Mouse (Mus musculus) mouse embryonic stem cell (cell line): ENCODE results near the gene Phf19.

Source experiments
- in situ Hi-C, 2 experiments: fragments of 300-500 bp; cut with MboI; formaldehyde crosslinking; loops; 1 replicate in 1 of 2; 3 replicates in 1 of 2; pipeline ENCODE4 v1.14.3; 2019 to 2020; ENCODE audit warnings: low sequenced_read_pairs in 2 of 2, low pct_unique_long_range_greater_than_20kb in 1 of 2, mixed read lengths in 1 of 2; ENCODE audit not compliant: unreplicated experiment in 1 of 2

Gene Phf19

GRCm38 (mm10) chr2:34913218-34914068, at the start of gene Phf19:
Phf19 (minus strand) TSS chr2:34914026.
- in situ Hi-C loops: loop anchor here (10.0 kb wide), 1 partner anchor 51 kb away; the partner anchor contains the start of gene Traf1 (in 2 of the 2)

- in situ Hi-C loops: loop anchor here (10.0 kb wide), 1 partner anchor 49 kb away; the partner anchor contains the start of gene Phf19 (in 2 of the 2)
Measured at GRCm38 (mm10) chr2:34963371-34963956, 49.6 kb upstream of the Phf19 start.

GRCm38 (mm10) chr2:34962893-34963292, 49.1 kb upstream of the Phf19 start:
- in situ Hi-C loops: loop anchor here (10.0 kb wide), 1 partner anchor 48 kb away; the partner anchor contains the start of gene Phf19 (in 2 of the 2)

GRCm38 (mm10) chr2:34962211-34962610, 48.4 kb upstream of the Phf19 start:
- in situ Hi-C loops: loop anchor here (10.0 kb wide), 1 partner anchor 47 kb away; the partner anchor contains the start of gene Phf19 (in 2 of the 2)

GRCm38 (mm10) chr2:34961481-34962036, 47.7 kb upstream of the Phf19 start, which contains the start of gene Traf1:
Traf1 (minus strand) TSS chr2:34961772.
- in situ Hi-C loops: loop anchor here (10.0 kb wide), 1 partner anchor 47 kb away; the partner anchor contains the start of gene Phf19 (in 2 of the 2)

GRCm38 (mm10) chr2:34960966-34961365, 47.1 kb upstream of the Phf19 start:
- in situ Hi-C loops: loop anchor here (10.0 kb wide), 1 partner anchor 46 kb away; the partner anchor contains the start of gene Phf19 (in 2 of the 2)

- in situ Hi-C loops: loop anchor here (10.0 kb wide), 1 partner anchor 46 kb away; the partner anchor contains the start of gene Phf19 (in 2 of the 2)
Measured at GRCm38 (mm10) chr2:34960466-34960865, 46.6 kb upstream of the Phf19 start.

- in situ Hi-C loops: no loop called here
Measured at GRCm38 (mm10) chr2:34958582-34958981, 44.8 kb upstream of the Phf19 start.

GRCm38 (mm10) chr2:34958036-34958435, 44.2 kb upstream of the Phf19 start:
- in situ Hi-C loops: no loop called here

GRCm38 (mm10) chr2:34957405-34957804, 43.6 kb upstream of the Phf19 start:
- in situ Hi-C loops: no loop called here

GRCm38 (mm10) chr2:34956941-34957340, 43.1 kb upstream of the Phf19 start:
- in situ Hi-C loops: no loop called here

- in situ Hi-C loops: no loop called here
Measured at GRCm38 (mm10) chr2:34954344-34954743, 40.5 kb upstream of the Phf19 start.

GRCm38 (mm10) chr2:34953547-34954116, 39.8 kb upstream of the Phf19 start:
- in situ Hi-C loops: no loop called here

GRCm38 (mm10) chr2:34953018-34953417, 39.2 kb upstream of the Phf19 start:
- in situ Hi-C loops: no loop called here

- in situ Hi-C loops: no loop called here
Measured at GRCm38 (mm10) chr2:34951469-34951868, 37.6 kb upstream of the Phf19 start.

- in situ Hi-C loops: no loop called here
Measured at GRCm38 (mm10) chr2:34948622-34949021, 34.8 kb upstream of the Phf19 start.

GRCm38 (mm10) chr2:34946046-34946445, 32.2 kb upstream of the Phf19 start:
- in situ Hi-C loops: no loop called here

GRCm38 (mm10) chr2:34945580-34945979, 31.8 kb upstream of the Phf19 start:
- in situ Hi-C loops: no loop called here

GRCm38 (mm10) chr2:34944761-34945160, 30.9 kb upstream of the Phf19 start:
- in situ Hi-C loops: no loop called here
